Mouse (Mus musculus): Measurements from ENCODE around the gene Irgc1. TPM values are rescaled to one million over a fixed set of nuclear protein-coding genes. Genes with fewer than 3 reads are reported as not detected.

The Irgc1 gene
- total and polyA plus RNA-seq, 3 experiments = not detected

GRCm38 (mm10) chr7:24454199-24454598 lies 2.1 kb upstream of the Irgc1 start:
- H3K27ac ChIP-seq (ENCODE audit: control insufficient read depth, low read depth, low read length) = no peak overlapping the region
- no peak for DNase-seq (ENCODE audit: low read depth, low spot score)
- peaks cover 7 to 15% of the 10 kb centered on the region in 2 experiments for H3K27me3 ChIP-seq (ENCODE audit: control insufficient read depth in 1 of 2, insufficient read depth in 2 of 2, low read length in 2 of 2)
- TF ChIP-seq MEF2A (IDR thresholded peaks at IDR 0.05; ENCODE audit: extremely low read depth, insufficient replicate concordance, low read depth, low read length, poor library complexity, severe bottlenecking) = no peak
- TF ChIP-seq NELFE (IDR thresholded peaks at IDR 0.05; ENCODE audit: low read depth, low read length) = no peak
- TF ChIP-seq POLR2AphosphoS2 (IDR thresholded peaks at IDR 0.05; ENCODE audit: low read length) = no peak
- no peak for TF ChIP-seq MYC (IDR thresholded peaks at IDR 0.05; ENCODE audit: low read depth, low read length)
- no peak for TF ChIP-seq NRF1 (IDR thresholded peaks at IDR 0.05; ENCODE audit: insufficient read depth, low read depth, low read length, poor library complexity, severe bottlenecking)
- TF ChIP-seq BHLHE40 (IDR thresholded peaks at IDR 0.05; ENCODE audit: borderline replicate concordance, low read depth, low read length) = no peak
- TF ChIP-seq TCF12 (IDR thresholded peaks at IDR 0.05; ENCODE audit: low read depth, low read length) = no peak
- no peak for TF ChIP-seq RCOR1 (IDR thresholded peaks at IDR 0.05; ENCODE audit: low read depth, low read length)
- TF ChIP-seq POLR2A (IDR thresholded peaks at IDR 0.05; ENCODE audit: control insufficient read depth in 1 of 2, insufficient read depth in 1 of 2, low read depth in 1 of 2, low read length in 2 of 2, poor library complexity in 1 of 2) = no peak
- TF ChIP-seq USF2 (IDR thresholded peaks at IDR 0.05; ENCODE audit: borderline replicate concordance in 1 of 2, insufficient read depth in 1 of 2, low read depth in 1 of 2, low read length in 2 of 2) = no peak
- TF ChIP-seq SMC3 (IDR thresholded peaks at IDR 0.05; ENCODE audit: low read depth, low read length) = no peak
- no peak for TF ChIP-seq E2F4 (IDR thresholded peaks at IDR 0.05; ENCODE audit: borderline replicate concordance, low read depth, low read length)
- no peak for TF ChIP-seq GABPA (IDR thresholded peaks at IDR 0.05; ENCODE audit: low read depth, low read length)
- no peaks in the 10 kb centered on the region for H3K36me3 ChIP-seq (ENCODE audit: control insufficient read depth in 1 of 2, insufficient read depth in 2 of 2, low read length in 2 of 2)
- H3K9me3 ChIP-seq (replicated peaks; ENCODE audit: insufficient read depth, low read length) = no peaks in the 10 kb centered on the region
- no peaks in the 10 kb centered on the region for H3K79me2 ChIP-seq (ENCODE audit: control insufficient read depth, insufficient read depth, low read length, poor library complexity)
- no peak overlapping the region for H3K4me3 ChIP-seq (ENCODE audit: control insufficient read depth in 1 of 2, insufficient read depth in 1 of 2, low read depth in 2 of 2, low read length in 2 of 2)
- no peak overlapping the region for H3K9ac ChIP-seq (ENCODE audit: control insufficient read depth, low read depth, low read length, poor library complexity, severe bottlenecking)
- H3K4me1 ChIP-seq (ENCODE audit: control insufficient read depth in 1 of 2, insufficient read depth in 2 of 2, low read length in 2 of 2) = peaks cover 0 to 5% of the 10 kb centered on the region in 2 experiments; a peak in 1 of 4 replicates

DNA sequence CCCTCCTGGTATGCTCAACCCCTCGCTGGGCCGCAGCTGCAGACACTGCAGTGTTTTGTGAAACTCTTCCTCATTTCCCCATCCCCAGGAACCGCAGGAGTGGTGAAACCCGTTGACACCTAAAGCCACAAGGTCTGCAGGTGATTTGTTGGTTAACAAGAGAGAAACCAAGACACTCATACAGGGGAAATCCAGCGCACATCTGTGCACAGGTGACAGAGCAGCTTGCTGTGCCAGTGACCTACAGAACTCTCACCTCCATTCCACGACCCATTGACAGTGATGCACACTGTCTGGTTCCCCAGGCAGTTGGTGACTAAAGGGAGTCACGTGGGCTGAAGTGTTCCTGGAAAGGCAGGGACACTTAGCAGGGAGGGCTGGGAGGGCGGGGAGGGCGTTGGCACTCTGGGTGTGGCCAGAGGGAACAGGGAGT lies 1.5 kb downstream of the Irgc1 start:
- H3K4me3 ChIP-seq (ENCODE audit: control insufficient read depth in 1 of 2, insufficient read depth in 1 of 2, low read depth in 2 of 2, low read length in 2 of 2) = no peak overlapping the region
- H3K9me3 ChIP-seq (replicated peaks; ENCODE audit: insufficient read depth, low read length) = no peaks in the 10 kb centered on the region
- H3K27ac ChIP-seq (ENCODE audit: control insufficient read depth, low read depth, low read length) = no peak overlapping the region
- H3K9ac ChIP-seq (ENCODE audit: control insufficient read depth, low read depth, low read length, poor library complexity, severe bottlenecking) = no peak overlapping the region
- TF ChIP-seq MAZ (IDR thresholded peaks at IDR 0.05; ENCODE audit: low read depth, low read length) (no peak), USF1 (IDR thresholded peaks at IDR 0.05; ENCODE audit: low read depth, low read length) (peak; percentile 50), MYB (IDR thresholded peaks at IDR 0.05; ENCODE audit: low read depth, low read length) (no peak)
- H3K36me3 ChIP-seq (ENCODE audit: control insufficient read depth in 1 of 2, insufficient read depth in 2 of 2, low read length in 2 of 2) = no peaks in the 10 kb centered on the region
- peaks cover 4 to 7% of the 10 kb centered on the region in 2 experiments for H3K27me3 ChIP-seq (ENCODE audit: control insufficient read depth in 1 of 2, insufficient read depth in 2 of 2, low read length in 2 of 2)
- no peaks in the 10 kb centered on the region for H3K79me2 ChIP-seq (ENCODE audit: control insufficient read depth, insufficient read depth, low read length, poor library complexity)
- DNase-seq (ENCODE audit: low read depth, low spot score) = no peak
- H3K4me1 ChIP-seq (ENCODE audit: control insufficient read depth in 1 of 2, insufficient read depth in 2 of 2, low read length in 2 of 2) = peaks cover 0 to 5% of the 10 kb centered on the region in 2 experiments; a peak in 1 of 4 replicates

Data from MEL (cell line).